ENCODE assay signal across 8 mouse cellular contexts in the genomic region with DNA sequence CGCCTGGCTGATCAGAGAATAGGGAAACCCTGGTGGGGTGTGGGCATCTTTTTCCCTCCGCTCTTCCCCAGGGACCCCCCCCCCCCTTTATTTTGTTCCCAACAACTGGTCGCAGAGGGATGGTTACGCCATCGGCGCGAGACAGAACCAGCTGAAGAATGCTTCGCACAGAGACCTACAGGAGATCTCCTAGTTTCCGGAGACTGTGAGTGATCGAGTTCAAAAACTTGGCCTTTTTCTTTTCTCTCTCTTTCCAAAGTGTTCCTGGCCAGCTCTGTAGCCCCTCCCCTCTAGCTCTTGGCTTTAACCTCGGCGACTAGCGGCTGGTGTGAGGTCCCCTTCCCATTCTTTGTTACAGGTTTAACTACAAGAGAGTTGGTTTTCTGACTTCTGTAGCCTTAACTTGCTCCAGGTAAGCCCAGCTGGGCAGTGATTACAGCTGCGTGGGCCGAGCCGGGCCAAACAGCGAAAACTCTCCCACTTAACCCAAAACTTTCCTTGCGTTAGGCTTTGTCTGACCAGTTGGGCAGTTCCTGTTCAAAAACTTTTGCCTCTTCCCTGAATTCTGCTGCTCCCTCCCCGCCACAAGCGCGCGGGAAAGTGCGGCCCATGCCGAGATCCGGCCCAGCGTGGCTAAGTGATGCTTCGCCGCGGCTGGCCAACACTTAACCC. TPM values are rescaled to one million over a fixed set of nuclear protein-coding genes. Genes with fewer than 3 reads are reported as not detected.
DNase-seq lines count a peak whose midpoint lies in the region; ATAC-seq lines count a peak whose summit lies in the region.

No protein-coding gene starts in this region.

- H3K4me1 ChIP-seq in forebrain, embryonic 10.5 days = peaks cover 14% of the 10 kb centered on the region
- H3K4me1 ChIP-seq in midbrain, embryonic 10.5 days = peaks cover 16% of the 10 kb centered on the region

- 0 out of 2 replicates have a peak, but pooled peaks cover 5% of the 10 kb centered on the region for H3K27me3 ChIP-seq in forebrain, embryonic 10.5 days (ENCODE audit: poor library complexity, severe bottlenecking)
- no peaks in the 10 kb centered on the region; the same call in 1 of the 2 replicates for H3K27me3 ChIP-seq in midbrain, embryonic 10.5 days (ENCODE audit: low read depth, poor library complexity, severe bottlenecking)

- no peaks in the 10 kb centered on the region for H3K36me3 ChIP-seq in forebrain, embryonic 10.5 days (replicated peaks)
- H3K36me3 ChIP-seq in midbrain, embryonic 10.5 days = no peaks in the 10 kb centered on the region

- H3K9me3 ChIP-seq in forebrain, embryonic 10.5 days = 0 out of 2 replicates have a peak, but pooled peaks cover 3% of the 10 kb centered on the region
- no peaks in the 10 kb centered on the region for H3K9me3 ChIP-seq in midbrain, embryonic 10.5 days (replicated peaks)

- H3K4me3 ChIP-seq in forebrain, embryonic 10.5 days = peak overlapping the region; percentile 53
- H3K4me3 ChIP-seq in midbrain, embryonic 10.5 days = peak overlapping the region; percentile 54

- peak; percentile 31 for DNase-seq in ZHBTc4 (ENCODE audit: low read depth, low spot score)
- DNase-seq in forebrain, embryonic 10.5 days (ENCODE audit: extremely low spot score, low spot score) = peak; percentile 53
- DNase-seq in heart, postnatal 14 days = peak; percentile 50 to 61
- peak; percentile 60 to 62 for DNase-seq in kidney, postnatal 36 days
- peak; percentile 69 for DNase-seq in midbrain, embryonic 10.5 days (ENCODE audit: low spot score)
- DNase-seq in urinary bladder, postnatal 25 days (ENCODE audit: low spot score) = peak; percentile 33

- H3K27ac ChIP-seq in forebrain, embryonic 10.5 days = peak overlapping the region; percentile 85
- peak overlapping the region; percentile 87 for H3K27ac ChIP-seq in midbrain, embryonic 10.5 days (replicated peaks)

- no peak for ATAC-seq in granulocyte monocyte progenitor cell, adult 5-6 weeks (replicated peaks; ENCODE audit: poor library complexity, severe bottlenecking)
- no peak for ATAC-seq in erythroblast, adult 5-6 weeks (replicated peaks; ENCODE audit: low FRiP score, poor library complexity, severe bottlenecking)

- intact Hi-C loops in heart, postnatal 14 days (cut with DNase I) = no loop called here

- WGBS in forebrain, embryonic 10.5 days = under 1% methylated on average over 29 of the region's 29 CpGs
- under 1% methylated on average over 29 of the region's 29 CpGs for WGBS in midbrain, embryonic 10.5 days

RNA-seq across cellular contexts. Expression of a gene that starts 10.7 kb away (rescaled TPM):
- 19.8 and 25.4 TPM in 2 replicates for polyA plus RNA-seq in forebrain, embryonic 10.5 days (2016; fragmentation: Nextera tagmentation; extraction: Ambion mirVana)
- total RNA-seq in heart, postnatal 14 days (2021) = 10 to 100 TPM; 62.5 to 63.9 TPM
- polyA plus RNA-seq in midbrain, embryonic 10.5 days (2016; fragmentation: Nextera tagmentation; extraction: Ambion mirVana) = 24.0 and 46.1 TPM in 2 replicates
- total RNA-seq in granulocyte monocyte progenitor cell, adult 5-6 weeks (2014; fragmentation: Nextera tagmentation) = 127 TPM in 2 replicates
- total RNA-seq in granulocyte monocyte progenitor cell, adult 5-6 weeks (2017) = 88.4 and 105 TPM in 2 replicates
- total RNA-seq in erythroblast, adult 5-6 weeks (2015; ENCODE audit: low replicate concordance) = 11.5 and 22.5 TPM in 2 replicates
- 5.7 and 25.1 TPM in 2 replicates for total RNA-seq in erythroblast, adult 5-6 weeks (2017; ENCODE audit: low replicate concordance)

RNA-seq across cellular contexts. Expression of a gene that starts 11.2 kb away (rescaled TPM):
- 7.4 and 10.3 TPM in 2 replicates for polyA plus RNA-seq in forebrain, embryonic 10.5 days (2016; fragmentation: Nextera tagmentation; extraction: Ambion mirVana)
- 10 to 100 TPM; 18.7 to 23.8 TPM for total RNA-seq in heart, postnatal 14 days (2021)
- 10.9 and 14.4 TPM in 2 replicates for polyA plus RNA-seq in midbrain, embryonic 10.5 days (2016; fragmentation: Nextera tagmentation; extraction: Ambion mirVana)
- total RNA-seq in granulocyte monocyte progenitor cell, adult 5-6 weeks (2014; fragmentation: Nextera tagmentation) = 36.2 and 69.4 TPM in 2 replicates
- total RNA-seq in granulocyte monocyte progenitor cell, adult 5-6 weeks (2017) = 18.9 and 45.3 TPM in 2 replicates
- 10.4 and 12.7 TPM in 2 replicates for total RNA-seq in erythroblast, adult 5-6 weeks (2015; ENCODE audit: low replicate concordance)
- total RNA-seq in erythroblast, adult 5-6 weeks (2017; ENCODE audit: low replicate concordance) = 1.4 and 3.2 TPM in 2 replicates

RNA-seq across cellular contexts. Expression of a gene that starts 20.7 kb away (rescaled TPM):
- 0.05 TPM in 1 of 2 replicates, not detected in the other for polyA plus RNA-seq in forebrain, embryonic 10.5 days (2016; fragmentation: Nextera tagmentation; extraction: Ambion mirVana)
- total RNA-seq in heart, postnatal 14 days (2021) = not detected
- not detected in 2 replicates for polyA plus RNA-seq in midbrain, embryonic 10.5 days (2016; fragmentation: Nextera tagmentation; extraction: Ambion mirVana)
- total RNA-seq in granulocyte monocyte progenitor cell, adult 5-6 weeks (2014; fragmentation: Nextera tagmentation) = 0.41 and 1.8 TPM in 2 replicates
- 0.69 TPM in 1 of 2 replicates, not detected in the other for total RNA-seq in granulocyte monocyte progenitor cell, adult 5-6 weeks (2017)
- total RNA-seq in erythroblast, adult 5-6 weeks (2015; ENCODE audit: low replicate concordance) = not detected in 2 replicates
- total RNA-seq in erythroblast, adult 5-6 weeks (2017; ENCODE audit: low replicate concordance) = not detected in 2 replicates
